Mouse (Mus musculus) T-cell, adult 2 months (primary cell): ENCODE results near the gene Chrdl2.
A peak's percentile ranks its signal among the peaks of the same experiment; 100 is the strongest.
"Not testable (repeated sequence)": the region's sequence is repeated elsewhere in the genome, so short reads cannot be mapped to it uniquely, and the experiment has no call there.

Source experiments
- DNase-seq: peaks from one replicate; pipeline ENCODE4 v3.0.0; 2022; ENCODE audit warnings: low spot score

The Chrdl2 gene

GRCm38 (mm10) chr7:100005790-100006189, at the start of gene Chrdl2:
Gene Chrdl2 (plus strand): TSS chr7:100006172.
- DNase-seq, result no peak

- no peak for DNase-seq
Measured at GRCm38 (mm10) chr7:99957226-99957965, 48.6 kb upstream of the Chrdl2 start.

- DNase-seq, result not testable (repeated sequence)
Measured at GRCm38 (mm10) chr7:99960571-99960970, 45.4 kb upstream of the Chrdl2 start.

GRCm38 (mm10) chr7:99961518-99961917, 44.5 kb upstream of the Chrdl2 start:
- no peak for DNase-seq

GRCm38 (mm10) chr7:99962536-99963236, 43.3 kb upstream of the Chrdl2 start:
- DNase-seq, result no peak

- DNase-seq, result no peak
Measured at GRCm38 (mm10) chr7:99963237-99963860, 42.6 kb upstream of the Chrdl2 start.

GRCm38 (mm10) chr7:99965020-99965841, 40.7 kb upstream of the Chrdl2 start:
- DNase-seq, result no peak

- no peak for DNase-seq
Measured at GRCm38 (mm10) chr7:99966011-99966721, 39.8 kb upstream of the Chrdl2 start.

- DNase-seq, result no peak
Measured at GRCm38 (mm10) chr7:99969151-99969550, 36.8 kb upstream of the Chrdl2 start.

GRCm38 (mm10) chr7:99971926-99972325, 34.0 kb upstream of the Chrdl2 start:
- DNase-seq, result no peak

- not testable (repeated sequence) for DNase-seq
Measured at GRCm38 (mm10) chr7:99972912-99973311, 33.1 kb upstream of the Chrdl2 start.

GRCm38 (mm10) chr7:99974208-99974970, 31.6 kb upstream of the Chrdl2 start:
- no peak for DNase-seq

- no peak for DNase-seq
Measured at GRCm38 (mm10) chr7:99975819-99976575, 30.0 kb upstream of the Chrdl2 start.

- DNase-seq, result no peak
Measured at GRCm38 (mm10) chr7:99978041-99978440, 27.9 kb upstream of the Chrdl2 start.

GRCm38 (mm10) chr7:99979081-99979480, 26.9 kb upstream of the Chrdl2 start:
- no peak for DNase-seq

- DNase-seq, result peak; percentile 27
Measured at GRCm38 (mm10) chr7:99979546-99980131, 26.3 kb upstream of the Chrdl2 start.

GRCm38 (mm10) chr7:99980132-99980591, 25.8 kb upstream of the Chrdl2 start, which contains the start of gene Rnf169:
Gene Rnf169 (minus strand): TSS chr7:99980448.
- DNase-seq, result peak; percentile 84

GRCm38 (mm10) chr7:99981311-99981710, 24.7 kb upstream of the Chrdl2 start:
- DNase-seq, result no peak
